Mouse (Mus musculus) lung, postnatal 0 days (tissue): ENCODE measurements around the gene Olfr314.
"Not testable (repeated sequence)": the region's sequence is repeated elsewhere in the genome, so short reads cannot be mapped to it uniquely, and the experiment has no call there.

Source experiments
- CTCF ChIP-seq: IDR thresholded peaks from 2 replicates; pipeline ENCODE4 v1.5.1; 2016; ENCODE audit warnings: antibody characterized with exemption, mild to moderate bottlenecking
- EP300 ChIP-seq: IDR thresholded peaks from 2 replicates; pipeline ENCODE4 v1.6.1; 2016; ENCODE audit warnings: antibody characterized with exemption, mild to moderate bottlenecking, control low read depth

GRCm38 (mm10) chr11:58832541-58832940 lies 49.8 kb downstream of the Olfr314 start:
- TF ChIP-seq CTCF, EP300: not testable (repeated sequence)
